ENCODE assay signal across 16 mouse cellular contexts in genomic region chr11:116416196-116416943, GRCm38 (mm10). TPM values are rescaled to one million over a fixed set of nuclear protein-coding genes. Genes with fewer than 3 reads are reported as not detected.
DNase-seq lines count a peak whose midpoint lies in the region; ATAC-seq and TF ChIP-seq lines count a peak whose summit lies in the region.
"Had no signal": no experiment of that assay in that cellular context is flagged by ENCODE, and none has a peak within 500 bp of the region (broad histone marks: within the 10 kb centered on the region; RNA-seq: fewer than 3 reads in every experiment).

No protein-coding gene starts in this region.

- H3K4me2 ChIP-seq in embryonic facial prominence, embryonic 12.5 days (replicated peaks): no peak overlapping the region
- H3K4me2 ChIP-seq in heart, embryonic 15.5 days: no peak overlapping the region
- peak overlapping the region; percentile 30 for H3K4me2 ChIP-seq in myocyte (ENCODE audit: low read depth)
- no peak overlapping the region for H3K4me2 ChIP-seq in kidney, embryonic 16.5 days (replicated peaks; ENCODE audit: low read depth, low read length)
- H3K4me2 ChIP-seq: midbrain, embryonic 13.5 days; neural tube, embryonic 12.5 days had no signal

- no peaks in the 10 kb centered on the region for H3K27me3 ChIP-seq in embryonic facial prominence, embryonic 12.5 days
- no peaks in the 10 kb centered on the region; the same call in 1 of the 2 replicates for H3K27me3 ChIP-seq in heart, embryonic 15.5 days
- H3K27me3 ChIP-seq in myocyte (ENCODE audit: control insufficient read depth, insufficient read depth, insufficient read length): no peaks in the 10 kb centered on the region
- no peaks in the 10 kb centered on the region for H3K27me3 ChIP-seq in kidney, embryonic 16.5 days (ENCODE audit: insufficient read depth, low read length)
- H3K27me3 ChIP-seq: midbrain, embryonic 13.5 days; neural tube, embryonic 12.5 days had no signal

- no peak overlapping the region for H3ac ChIP-seq in myocyte (ENCODE audit: control insufficient read depth, insufficient read length)

- no peaks in the 10 kb centered on the region for H3K36me3 ChIP-seq in embryonic facial prominence, embryonic 12.5 days
- H3K36me3 ChIP-seq in heart, embryonic 15.5 days: no peaks in the 10 kb centered on the region
- H3K36me3 ChIP-seq in myocyte (ENCODE audit: control insufficient read depth, insufficient read depth): no peaks in the 10 kb centered on the region
- no peaks in the 10 kb centered on the region for H3K36me3 ChIP-seq in kidney, embryonic 16.5 days (ENCODE audit: insufficient read depth, low read length)
- H3K36me3 ChIP-seq: hindbrain, embryonic 10.5 days; midbrain, embryonic 13.5 days; neural tube, embryonic 12.5 days had no signal

- no peak for ATAC-seq in embryonic facial prominence, embryonic 12.5 days (ENCODE audit: insufficient number of reproducible peaks, insufficient read depth, low FRiP score, low TSS enrichment)
- ATAC-seq in heart, embryonic 15.5 days (replicated peaks; ENCODE audit: insufficient number of reproducible peaks, insufficient read depth, low FRiP score, low read depth): no peak
- ATAC-seq in kidney, embryonic 16.5 days (ENCODE audit: low FRiP score, low TSS enrichment): no peak
- ATAC-seq: forebrain, postnatal 0 days; midbrain, embryonic 13.5 days had no signal

- no peak overlapping the region for H3K9ac ChIP-seq in embryonic facial prominence, embryonic 12.5 days
- peak overlapping the region; percentile 12; the same call in 1 of the 2 replicates for H3K9ac ChIP-seq in heart, embryonic 15.5 days
- no peak overlapping the region for H3K9ac ChIP-seq in kidney, embryonic 16.5 days (replicated peaks; ENCODE audit: low read length)
- H3K9ac ChIP-seq: forebrain, postnatal 0 days; midbrain, embryonic 13.5 days; neural tube, embryonic 12.5 days had no signal

- TF ChIP-seq POLR2A in myocyte (IDR thresholded peaks at IDR 0.05; ENCODE audit: insufficient read length, low read depth): no peak

- no peak for TF ChIP-seq CTCF in layer of hippocampus, adult 2 months (conservative IDR thresholded peaks at IDR 0.05)

- intact Hi-C loops in heart, postnatal 36 days (cut with DNase I): no loop called here

- H3K79me2 ChIP-seq in myocyte (ENCODE audit: control insufficient read depth, insufficient read depth): peaks cover 8% of the 10 kb centered on the region

- peaks cover 43% of the 10 kb centered on the region for H3K4me1 ChIP-seq in embryonic facial prominence, embryonic 12.5 days
- H3K4me1 ChIP-seq in heart, embryonic 15.5 days (replicated peaks): peaks cover 21% of the 10 kb centered on the region
- peaks cover 28% of the 10 kb centered on the region for H3K4me1 ChIP-seq in kidney, embryonic 16.5 days (ENCODE audit: insufficient read depth, low read length)

- peak; percentile 62 to 71 for DNase-seq in heart, adult 18-20 months
- DNase-seq in heart, postnatal 36 days: no peak
- DNase-seq in layer of hippocampus, adult 2 months (ENCODE audit: low spot score in 2 of 2): no peak
- no peak for DNase-seq in layer of hippocampus, postnatal 25 days (ENCODE audit: extremely low spot score in 1 of 2, low spot score in 1 of 2)
- DNase-seq: cerebellum, postnatal 10 days; forebrain, postnatal 0 days; kidney, adult 8-10 months; thymus, postnatal 25 days had no signal

- 58% methylated on average over 6 of the region's 6 CpGs for WGBS in embryonic facial prominence, embryonic 12.5 days
- 64% methylated on average over 6 of the region's 6 CpGs for WGBS in heart, embryonic 15.5 days
- 67% methylated on average over 6 of the region's 6 CpGs for WGBS in kidney, embryonic 16.5 days

- no peak overlapping the region for H3K4me3 ChIP-seq in embryonic facial prominence, embryonic 12.5 days
- H3K4me3 ChIP-seq in heart, embryonic 15.5 days: no peak overlapping the region
- H3K4me3 ChIP-seq in myocyte: no peak overlapping the region
- no peak overlapping the region for H3K4me3 ChIP-seq in layer of hippocampus, adult 2 months
- no peak overlapping the region for H3K4me3 ChIP-seq in kidney, embryonic 16.5 days (ENCODE audit: low read length)
- H3K4me3 ChIP-seq: hindbrain, embryonic 10.5 days; midbrain, embryonic 13.5 days; neural tube, embryonic 12.5 days had no signal

- H3K27ac ChIP-seq in embryonic facial prominence, embryonic 12.5 days: 0 out of 2 replicates have a peak overlapping the region, but pooled peaks have one; percentile 18
- 0 out of 2 replicates have a peak overlapping the region, but pooled peaks have one; percentile 10 for H3K27ac ChIP-seq in heart, embryonic 15.5 days
- no peak overlapping the region for H3K27ac ChIP-seq in layer of hippocampus, adult 2 months
- no peak overlapping the region for H3K27ac ChIP-seq in kidney, embryonic 16.5 days (ENCODE audit: low read length)
- H3K27ac ChIP-seq: hindbrain, embryonic 10.5 days; midbrain, embryonic 13.5 days; neural tube, embryonic 12.5 days had no signal

- H3K9me3 ChIP-seq in embryonic facial prominence, embryonic 12.5 days: no peaks in the 10 kb centered on the region
- H3K9me3 ChIP-seq in heart, embryonic 15.5 days (replicated peaks): no peaks in the 10 kb centered on the region
- H3K9me3 ChIP-seq in kidney, embryonic 16.5 days (ENCODE audit: low read length): no peaks in the 10 kb centered on the region
- H3K9me3 ChIP-seq: hindbrain, embryonic 10.5 days; midbrain, embryonic 13.5 days; neural tube, embryonic 12.5 days had no signal

TF ChIP-seq in myocyte, 11 proteins besides CTCF, POLR2A, EP300 and RAD21:
- TF ChIP-seq POLR2AphosphoS2 (IDR thresholded peaks at IDR 0.05; ENCODE audit: insufficient read length, low read depth) (no peak), E2F4 (IDR thresholded peaks at IDR 0.05; ENCODE audit: insufficient read depth) (no peak), CEBPB (IDR thresholded peaks at IDR 0.05; ENCODE audit: insufficient read depth, poor library complexity, severe bottlenecking) (no peak)

RNA-seq across cellular contexts. Expression of gene Rnf157, which starts 3.5 kb away (rescaled TPM):
- total RNA-seq in heart, adult 18-20 months (2021): 1 to 10 TPM; 5.8 to 7.2 TPM
- 1 to 10 TPM; 5.8 to 6.1 TPM for total RNA-seq in heart, postnatal 36 days (2021)
- 27.4 and 33.3 TPM in 2 replicates for polyA plus RNA-seq in embryonic facial prominence, embryonic 12.5 days (2016; fragmentation: Nextera tagmentation; extraction: Ambion mirVana)
- polyA plus RNA-seq in heart, embryonic 15.5 days (2015; fragmentation: Nextera tagmentation; extraction: Ambion mirVana): 7.1 and 14.3 TPM in 2 replicates
- polyA plus RNA-seq in myocyte (2012; fragmentation: generic; extraction: Trizol): 15.2 TPM
- total RNA-seq in layer of hippocampus, adult 2 months (2021): 100 to 1,000 TPM; 227 to 236 TPM
- polyA plus RNA-seq in kidney, embryonic 16.5 days (2015; fragmentation: Nextera tagmentation; extraction: Ambion mirVana): 6.1 and 6.8 TPM in 2 replicates
- total RNA-seq in layer of hippocampus, postnatal 25 days (2021): 100 to 1,000 TPM; 241 to 258 TPM

RNA-seq across cellular contexts. Expression of gene Ubald2, which starts 17.5 kb away (rescaled TPM):
- total RNA-seq in heart, adult 18-20 months (2021): 10 to 100 TPM; 32.0 to 33.3 TPM
- total RNA-seq in heart, postnatal 36 days (2021): 10 to 100 TPM; 40.4 to 44.9 TPM
- 32.3 and 44.1 TPM in 2 replicates for polyA plus RNA-seq in embryonic facial prominence, embryonic 12.5 days (2016; fragmentation: Nextera tagmentation; extraction: Ambion mirVana)
- polyA plus RNA-seq in heart, embryonic 15.5 days (2015; fragmentation: Nextera tagmentation; extraction: Ambion mirVana): 29.3 and 32.5 TPM in 2 replicates
- polyA plus RNA-seq in myocyte (2012; fragmentation: generic; extraction: Trizol): 120 TPM
- 10 to 100 TPM; 32.5 to 41.9 TPM for total RNA-seq in layer of hippocampus, adult 2 months (2021)
- 51.2 and 51.4 TPM in 2 replicates for polyA plus RNA-seq in kidney, embryonic 16.5 days (2015; fragmentation: Nextera tagmentation; extraction: Ambion mirVana)
- total RNA-seq in layer of hippocampus, postnatal 25 days (2021): 10 to 100 TPM; 37.0 to 38.3 TPM

RNA-seq across cellular contexts. Expression of gene Qrich2, which starts 49.7 kb away (rescaled TPM):
- total RNA-seq in heart, adult 18-20 months (2021): under 1 TPM in 1 of 2 experiments, not detected in 1; 0.05 TPM
- under 1 TPM in 1 of 2 experiments, not detected in 1; 0.11 TPM for total RNA-seq in heart, postnatal 36 days (2021)
- polyA plus RNA-seq in embryonic facial prominence, embryonic 12.5 days (2016; fragmentation: Nextera tagmentation; extraction: Ambion mirVana): 0.14 and 0.39 TPM in 2 replicates
- 0.10 TPM in 1 of 2 replicates, not detected in the other for polyA plus RNA-seq in heart, embryonic 15.5 days (2015; fragmentation: Nextera tagmentation; extraction: Ambion mirVana)
- polyA plus RNA-seq in myocyte (2012; fragmentation: generic; extraction: Trizol): not detected
- under 1 TPM in 1 of 2 experiments, not detected in 1; 0.17 TPM for total RNA-seq in layer of hippocampus, adult 2 months (2021)
- 0.15 and 0.32 TPM in 2 replicates for polyA plus RNA-seq in kidney, embryonic 16.5 days (2015; fragmentation: Nextera tagmentation; extraction: Ambion mirVana)
- not detected for total RNA-seq in layer of hippocampus, postnatal 25 days (2021)
- total RNA-seq: forebrain, postnatal 0 days had no signal
- polyA plus RNA-seq: forebrain, postnatal 0 days; lung, embryonic 16.5 days; midbrain, embryonic 13.5 days; neural tube, embryonic 12.5 days had no signal

Comparison
In these comparisons a context has a peak if more than half of its experiments do, and no peak if none do; other contexts are left out.
1. DNase-seq: peak in heart, adult 18-20 months (2 of 2); none in heart, postnatal 36 days (0 of 2), layer of hippocampus, adult 2 months (0 of 2) and layer of hippocampus, postnatal 25 days (0 of 2).
2. H3K27ac ChIP-seq: peak in embryonic facial prominence, embryonic 12.5 days (single experiment) and heart, embryonic 15.5 days (single experiment); none in layer of hippocampus, adult 2 months (single experiment) and kidney, embryonic 16.5 days (single experiment).
3. RNA of gene Rnf157, which starts 3.5 kb away (total RNA-seq): 241 to 258 TPM in layer of hippocampus, postnatal 25 days and 227 to 236 TPM in layer of hippocampus, adult 2 months; 5.8 to 7.2 TPM in heart, adult 18-20 months and 5.8 to 6.1 TPM in heart, postnatal 36 days; every median in the first group is over 10 times any median in the second.